Mouse (Mus musculus) telencephalon, adult 2 months (tissue): ENCODE measurements at regions not wholly inside any gene's neighbourhood (a gene's known extent, or its start where the extent isn't known, plus 50 kb on each side); places are given as distances from the start of the nearest gene placed in this dataset.

ENCODE experiments used
- DNase-seq: peaks from one replicate; pipeline ENCODE4 v3.0.0-alpha.2; 2011; ENCODE audit warnings: low read depth, low spot score

- no peak for DNase-seq
These were observed 438.2 kb upstream of the Gm10131 start for GRCm38 (mm10) chr8:34549786-34550185.

DNA sequence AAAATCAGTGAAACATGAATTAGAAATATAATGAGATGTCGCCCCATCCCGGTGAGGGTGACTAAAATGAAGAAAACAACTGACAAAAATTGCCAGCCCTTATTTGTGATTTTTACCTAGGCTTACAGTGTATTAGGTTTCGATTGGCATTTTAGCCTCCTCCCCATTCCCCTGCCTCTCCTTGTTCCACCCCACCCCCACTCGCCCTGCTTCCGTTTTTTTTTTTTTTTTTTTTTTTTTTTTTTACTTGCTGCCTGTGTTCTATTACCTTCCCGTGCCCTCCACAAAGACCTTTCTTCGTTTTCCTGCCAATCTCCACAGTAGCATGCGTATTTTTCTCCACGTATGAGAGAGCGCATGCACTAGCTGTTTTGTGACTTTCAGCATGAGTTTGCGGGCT is 435.3 kb upstream of the Gm10131 start:
- DNase-seq = no peak

GRCm38 (mm10) chr8:34542361-34543038 is 431.0 kb upstream of the Gm10131 start:
- DNase-seq = no peak

DNA sequence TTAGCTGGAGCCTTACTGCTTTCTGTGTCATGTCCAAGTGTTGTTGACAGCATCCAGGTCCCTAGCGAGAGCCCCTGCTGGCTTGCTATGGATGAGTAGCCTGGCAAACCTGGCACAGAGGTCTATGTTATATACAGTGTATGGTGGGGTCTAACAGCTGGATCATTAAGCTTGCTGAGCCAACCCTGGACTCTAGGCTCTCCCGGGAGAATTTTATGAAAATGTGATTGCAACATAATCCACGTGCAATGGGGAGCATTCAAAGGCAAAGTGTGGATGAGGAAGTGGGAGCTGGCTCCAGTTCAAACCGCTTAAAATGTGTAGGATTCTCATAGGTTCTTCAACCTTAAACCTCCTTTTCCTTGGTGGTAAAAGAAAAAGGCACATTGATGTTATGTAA is 427.7 kb upstream of the Gm10131 start:
- no peak for DNase-seq

DNA sequence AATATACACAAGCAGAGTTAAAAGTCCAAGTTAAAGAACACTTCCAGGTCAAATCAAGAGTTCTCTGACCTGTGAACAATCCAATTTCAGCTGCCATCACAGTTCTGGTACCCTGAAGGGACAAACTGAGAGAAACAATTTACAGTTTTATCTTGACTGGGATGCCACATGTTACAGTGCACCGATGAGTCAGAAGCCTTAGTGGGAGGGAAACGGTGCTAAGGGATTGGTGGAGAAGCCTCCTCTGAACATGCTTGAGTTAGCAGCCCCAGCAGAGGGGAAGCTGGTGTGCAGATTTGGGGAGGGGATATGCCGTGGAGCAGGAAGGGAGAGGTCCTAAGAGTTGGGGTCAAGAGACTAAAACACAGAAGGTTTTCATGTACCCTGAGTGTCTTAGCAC is 423.9 kb upstream of the Gm10131 start:
- no peak for DNase-seq

DNA sequence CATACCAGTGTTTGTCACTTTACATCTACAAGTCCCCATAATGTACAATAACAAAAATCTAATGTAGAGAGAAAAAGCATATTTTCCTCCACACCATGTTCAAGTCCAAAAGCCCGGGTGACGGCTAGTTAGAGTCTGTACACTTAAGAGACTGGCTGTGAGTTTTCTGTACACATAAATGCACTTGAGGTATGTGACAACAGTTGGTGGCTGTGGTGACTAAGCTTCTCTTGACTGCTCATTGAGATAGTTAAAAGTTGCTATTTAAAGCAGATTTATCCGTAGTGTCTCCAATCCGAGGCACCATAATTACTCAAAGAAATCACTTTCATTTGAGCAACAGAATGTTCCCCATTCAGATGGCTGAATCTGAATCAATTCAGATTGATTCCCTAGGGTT is 421.9 kb upstream of the Gm10131 start:
- DNase-seq = no peak

DNA sequence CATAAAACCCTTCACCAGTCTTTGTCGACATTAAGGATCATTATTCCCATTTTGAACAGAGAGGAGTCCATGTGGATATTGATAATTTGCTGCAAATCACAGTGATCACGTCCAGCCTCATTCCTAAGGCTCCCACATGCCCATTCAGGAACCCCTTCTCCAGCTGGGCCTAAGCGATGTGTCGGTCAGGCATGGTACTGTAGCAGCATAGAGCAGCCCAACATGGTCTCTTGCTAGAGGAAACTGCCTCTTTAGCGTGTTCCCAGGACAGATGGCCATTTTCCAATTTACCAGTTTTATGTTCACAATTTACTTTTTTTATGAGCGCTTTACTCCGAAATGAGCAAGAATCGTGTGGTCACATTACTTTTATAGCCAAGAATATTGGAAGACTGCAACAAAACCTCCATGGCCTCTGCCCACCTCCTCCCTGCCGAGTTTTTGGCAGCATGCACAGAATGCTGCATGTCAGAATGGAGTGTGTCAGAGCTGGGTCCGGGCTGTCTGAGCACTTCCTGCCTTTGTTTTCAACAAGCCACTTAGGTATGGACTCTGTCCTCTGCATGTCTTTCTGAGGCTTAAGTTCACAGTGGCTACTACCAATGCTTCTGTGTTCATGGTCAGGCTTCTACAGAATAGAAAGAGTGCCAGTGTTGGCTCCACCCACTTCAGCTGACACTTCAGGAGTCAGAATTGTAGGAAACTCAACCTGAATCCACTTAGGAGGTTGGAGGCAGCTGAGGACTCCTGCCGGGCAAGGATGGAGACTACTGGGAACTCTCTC is 419.6 kb upstream of the Gm10131 start:
- no peak for DNase-seq

- no peak for DNase-seq
These were observed 418.5 kb upstream of the Gm10131 start for GRCm38 (mm10) chr8:34530046-34530445.

DNA sequence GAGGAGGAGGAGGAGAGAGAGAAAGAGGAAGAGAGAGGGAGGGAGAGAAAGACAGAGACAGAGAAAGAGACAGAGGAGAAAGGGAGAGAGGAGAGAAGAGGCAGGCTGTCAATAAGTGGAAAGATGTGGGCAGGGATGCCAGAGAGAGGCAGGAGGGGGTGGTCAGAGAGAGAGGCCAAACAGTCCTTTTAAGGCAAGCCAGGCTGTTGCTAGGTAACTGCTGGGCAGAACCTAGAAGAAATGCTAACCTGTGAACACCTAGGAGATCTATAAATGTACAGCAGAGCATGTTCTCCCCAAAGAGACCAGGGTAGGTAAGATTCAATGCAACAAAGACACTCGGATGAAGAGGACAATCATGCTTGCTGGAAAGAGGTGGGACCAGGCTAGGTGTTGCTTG is 417.9 kb upstream of the Gm10131 start:
- DNase-seq = no peak

DNA sequence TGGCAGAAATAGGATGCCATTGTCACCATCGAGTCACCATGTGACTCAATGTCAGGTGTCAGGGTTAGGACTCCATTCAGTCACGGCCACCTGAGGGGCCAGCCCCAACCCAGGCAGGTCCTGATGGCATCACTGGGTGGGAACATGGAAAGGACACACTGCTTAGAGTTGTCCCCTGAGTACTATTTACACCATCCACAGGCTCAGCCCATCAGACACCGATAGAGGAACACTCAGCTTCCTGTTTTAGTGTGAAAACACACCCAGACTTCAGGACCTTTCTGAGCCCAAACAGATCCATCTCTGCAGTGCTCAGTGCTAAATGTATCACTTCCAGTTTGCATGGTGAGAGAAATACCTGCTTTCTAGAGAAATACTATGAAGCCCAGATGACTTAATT is 416.7 kb upstream of the Gm10131 start:
- DNase-seq = no peak

DNA sequence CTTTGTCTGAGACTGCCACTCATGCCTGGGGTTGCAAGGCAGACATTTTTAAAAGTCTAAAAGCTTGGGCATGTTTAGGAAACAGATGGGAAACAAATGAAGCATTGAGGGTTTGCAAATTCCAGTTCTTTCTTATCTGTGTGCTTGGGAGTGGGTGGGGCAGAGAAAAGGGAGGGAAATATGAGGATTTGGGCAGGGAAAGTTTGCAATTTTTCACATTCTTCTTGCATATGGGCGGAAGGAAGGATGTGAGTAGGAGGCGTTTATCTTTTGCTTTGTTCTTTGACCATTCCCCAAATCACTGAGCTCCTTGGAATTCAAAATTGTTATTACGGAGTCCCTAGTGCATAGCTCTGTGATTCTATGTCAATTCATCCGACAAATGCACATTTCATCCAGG is 413.7 kb upstream of the Gm10131 start:
- DNase-seq = no peak

GRCm38 (mm10) chr8:34523849-34524248 is 412.3 kb upstream of the Gm10131 start:
- no peak for DNase-seq

GRCm38 (mm10) chr8:34521316-34521715 is 409.8 kb upstream of the Gm10131 start:
- no peak for DNase-seq

- DNase-seq = no peak
These were observed 409.1 kb upstream of the Gm10131 start for GRCm38 (mm10) chr8:34520664-34521063.

- DNase-seq = no peak
These were observed 402.0 kb upstream of the Gm10131 start for GRCm38 (mm10) chr8:34513459-34514090.

DNA sequence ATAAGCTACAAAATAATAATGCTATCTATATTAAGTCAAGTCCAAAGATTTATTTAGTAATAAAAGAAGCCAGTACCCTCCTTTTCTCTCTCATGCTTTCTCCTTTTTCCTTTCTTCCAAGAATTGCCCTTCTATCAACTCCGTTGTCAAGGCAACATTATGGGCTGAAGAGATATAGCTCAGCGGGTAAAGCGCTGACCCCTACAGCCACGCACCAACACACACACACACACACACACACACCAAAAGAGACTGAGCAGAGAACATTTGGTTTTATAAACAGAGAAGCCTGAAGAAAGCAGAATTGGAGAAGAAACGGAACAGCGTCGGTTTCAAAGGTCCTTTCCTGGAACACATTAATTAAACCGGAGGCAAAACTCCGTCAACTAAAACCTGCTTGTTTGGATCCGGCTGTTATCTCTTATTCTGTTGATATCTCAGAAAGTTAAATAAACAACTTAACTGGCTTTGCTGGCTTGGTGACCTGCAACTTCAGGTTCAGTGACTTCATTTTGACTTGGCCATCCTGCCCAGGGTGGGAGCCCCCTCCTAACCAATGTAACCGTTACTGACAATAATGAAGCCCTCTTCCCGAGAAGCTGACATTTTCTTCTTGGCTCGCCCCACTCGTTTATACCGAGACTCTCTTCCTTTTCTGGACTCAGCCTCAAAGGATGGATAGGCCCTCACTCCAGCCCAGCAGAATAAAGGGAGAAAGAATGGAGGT is 394.5 kb upstream of the Gm10131 start:
- no peak for DNase-seq

DNA sequence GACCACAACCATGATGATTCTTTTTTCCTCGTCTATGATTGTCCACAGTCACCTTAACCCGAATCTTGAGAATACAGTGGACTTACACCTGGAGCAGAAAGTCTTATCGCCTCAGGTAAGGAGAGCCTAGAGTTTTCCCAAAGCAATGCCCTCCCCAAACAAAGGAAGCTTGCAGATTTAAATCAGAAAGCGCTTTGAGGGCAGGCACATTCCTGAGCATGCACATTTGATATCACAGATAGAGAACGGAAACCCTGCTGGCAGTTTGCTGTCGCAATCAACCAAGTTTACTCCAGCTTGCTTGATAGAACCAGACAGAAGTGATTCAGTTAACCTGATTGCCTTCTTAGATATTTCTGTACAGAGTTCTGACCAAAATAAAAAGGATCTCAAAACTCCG is 393.6 kb upstream of the Gm10131 start:
- no peak for DNase-seq

GRCm38 (mm10) chr8:34502606-34503162 is 391.1 kb upstream of the Gm10131 start:
- no peak for DNase-seq

DNA sequence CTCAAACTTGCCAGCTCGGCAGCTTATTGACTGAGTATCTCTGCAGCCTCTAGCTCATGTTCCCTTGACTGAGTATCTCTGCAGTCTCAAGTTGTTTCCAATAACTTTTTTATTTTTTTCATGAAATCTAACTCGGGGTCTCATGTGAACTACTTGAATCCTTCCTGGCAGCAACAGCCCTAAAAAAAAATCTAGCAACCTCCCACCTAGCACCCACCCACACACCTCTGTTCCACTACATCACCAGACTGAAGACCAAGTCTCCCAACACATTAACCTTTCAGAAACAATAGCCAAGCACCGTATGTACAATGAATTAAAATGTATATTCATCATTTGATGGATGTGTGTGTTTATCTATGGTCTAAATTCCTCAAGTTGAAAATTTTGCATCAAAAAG is 387.7 kb upstream of the Gm10131 start:
- peak; percentile 55 for DNase-seq

- DNase-seq = no peak
These were observed 385.2 kb upstream of the Gm10131 start for GRCm38 (mm10) chr8:34496751-34497150.

GRCm38 (mm10) chr8:34495974-34496373 is 384.4 kb upstream of the Gm10131 start:
- DNase-seq = no peak
